14 mouse cellular contexts compared by ENCODE assay signal in the genomic region with DNA sequence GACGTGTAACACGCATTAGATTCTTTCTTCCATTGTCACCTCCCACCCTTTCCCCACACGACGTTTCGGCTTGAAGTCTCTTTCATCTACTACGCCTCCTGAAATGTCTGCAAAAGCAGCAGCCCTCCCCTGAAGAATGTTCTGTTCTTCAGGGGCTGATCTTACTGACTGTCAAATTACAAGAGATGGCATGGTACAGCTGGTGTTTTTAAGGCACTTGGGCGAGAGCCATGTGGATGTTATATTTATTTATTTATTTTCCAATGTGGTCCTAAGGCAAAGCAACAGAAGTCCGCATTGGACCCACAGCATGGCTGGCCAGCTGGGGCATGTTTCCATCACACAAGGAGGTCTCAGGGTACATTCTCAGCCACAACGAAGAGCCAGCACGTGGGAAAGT.
DNase-seq lines count a peak whose midpoint lies in the region; ATAC-seq and TF ChIP-seq lines count a peak whose summit lies in the region.
"Had no signal": no experiment of that assay in that cellular context is flagged by ENCODE, and none has a peak within 500 bp of the region (broad histone marks: within the 10 kb centered on the region; RNA-seq: fewer than 3 reads in every experiment).

No protein-coding gene starts in this region.

- H3K4me1 ChIP-seq in intestine, embryonic 15.5 days (replicated peaks) = peaks cover under 1% of the 10 kb centered on the region; the same call in 1 of the 2 replicates
- H3K4me1 ChIP-seq in neural tube, embryonic 15.5 days = peaks cover 2% of the 10 kb centered on the region

- no peak overlapping the region for H3K27ac ChIP-seq in intestine, embryonic 15.5 days
- no peak overlapping the region for H3K27ac ChIP-seq in layer of hippocampus, adult 2 months
- H3K27ac ChIP-seq in neural tube, embryonic 15.5 days (replicated peaks) = no peak overlapping the region
- H3K27ac ChIP-seq: heart, embryonic 15.5 days had no signal

- no peak for TF ChIP-seq CTCF in layer of hippocampus, adult 2 months (conservative IDR thresholded peaks at IDR 0.05)

- H3K27me3 ChIP-seq in intestine, embryonic 15.5 days (replicated peaks) = no peaks in the 10 kb centered on the region
- no peaks in the 10 kb centered on the region for H3K27me3 ChIP-seq in neural tube, embryonic 15.5 days (replicated peaks)
- H3K27me3 ChIP-seq: CH12.LX; heart, embryonic 15.5 days had no signal

- peak; percentile 63; the same call in 1 of the 2 replicates for ATAC-seq in intestine, embryonic 15.5 days
- ATAC-seq in neural tube, embryonic 15.5 days (ENCODE audit: low FRiP score) = no peak
- ATAC-seq: liver, postnatal 0 days had no signal

- H3K36me3 ChIP-seq in intestine, embryonic 15.5 days = no peaks in the 10 kb centered on the region
- H3K36me3 ChIP-seq in neural tube, embryonic 15.5 days = no peaks in the 10 kb centered on the region
- H3K36me3 ChIP-seq: heart, embryonic 15.5 days had no signal

- 48% methylated on average over 10 of the region's 10 CpGs for WGBS in intestine, embryonic 15.5 days
- WGBS in neural tube, embryonic 15.5 days = 87% methylated on average over 10 of the region's 10 CpGs

- intact Hi-C loops in left cerebral cortex, postnatal 10 days (cut with DNase I) = no loop called here

- peak; percentile 2 to 40 for DNase-seq in left cerebral cortex, adult 18-20 months (ENCODE audit: low spot score in 2 of 2)
- no peak for DNase-seq in left cerebral cortex, postnatal 10 days (ENCODE audit: extremely low spot score in 1 of 2, low spot score in 2 of 2)
- DNase-seq in layer of hippocampus, adult 2 months (ENCODE audit: low spot score in 2 of 2) = peak; percentile 38 to 66
- peak; percentile 66 to 91 for DNase-seq in lung, postnatal 4 days
- DNase-seq in gastrocnemius, postnatal 10 days = no peak
- DNase-seq in Muller cell, postnatal 12 days (ENCODE audit: inconsistent ontology term) = no peak
- DNase-seq: embryo, embryonic 11 days; liver, postnatal 0 days; thymus, postnatal 4 days had no signal

- H3K4me2 ChIP-seq in intestine, embryonic 15.5 days (replicated peaks) = no peak overlapping the region
- no peak overlapping the region for H3K4me2 ChIP-seq in neural tube, embryonic 15.5 days
- H3K4me2 ChIP-seq: heart, embryonic 15.5 days had no signal

- H3K4me3 ChIP-seq in intestine, embryonic 15.5 days (replicated peaks) = no peak overlapping the region
- H3K4me3 ChIP-seq in layer of hippocampus, adult 2 months = no peak overlapping the region
- no peak overlapping the region for H3K4me3 ChIP-seq in neural tube, embryonic 15.5 days (replicated peaks)
- H3K4me3 ChIP-seq: heart, embryonic 15.5 days; myocyte had no signal

- H3K9me3 ChIP-seq in intestine, embryonic 15.5 days = no peaks in the 10 kb centered on the region
- H3K9me3 ChIP-seq in neural tube, embryonic 15.5 days (replicated peaks) = no peaks in the 10 kb centered on the region
- H3K9me3 ChIP-seq: heart, embryonic 15.5 days had no signal

- H3K9ac ChIP-seq in intestine, embryonic 15.5 days = no peak overlapping the region
- no peak overlapping the region for H3K9ac ChIP-seq in neural tube, embryonic 15.5 days (replicated peaks)
- H3K9ac ChIP-seq: heart, embryonic 15.5 days; liver, postnatal 0 days had no signal

Comparison
In these comparisons a context has a peak if more than half of its experiments do, and no peak if none do; other contexts are left out.
1. DNase-seq: peak in left cerebral cortex, adult 18-20 months (2 of 2), layer of hippocampus, adult 2 months (2 of 2) and lung, postnatal 4 days (2 of 2); none in left cerebral cortex, postnatal 10 days (0 of 2), gastrocnemius, postnatal 10 days (single experiment) and Muller cell, postnatal 12 days (single experiment).